Mouse (Mus musculus): ENCODE results near the gene Prss22.

DNA sequence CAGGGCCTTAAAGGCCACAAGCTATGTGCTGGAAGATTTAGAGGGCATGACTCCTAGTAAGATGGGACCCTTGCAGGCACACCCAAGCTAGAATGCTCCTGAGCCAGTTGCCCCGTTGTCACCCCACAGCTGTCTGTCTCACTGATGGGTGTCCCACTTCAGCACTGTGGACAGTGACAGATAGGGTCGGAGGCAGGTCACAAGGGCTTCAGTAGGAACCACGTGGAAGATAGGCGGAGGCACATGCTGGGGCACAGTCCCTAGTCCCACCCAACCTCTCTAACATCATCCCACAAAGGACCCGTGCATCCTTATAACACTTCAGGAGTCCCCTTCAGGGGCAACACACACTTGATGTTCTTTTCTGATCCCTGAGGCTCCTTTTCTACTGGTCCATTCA lies 48.1 kb upstream of the Prss22 start:
- TF ChIP-seq CTCF (IDR thresholded peaks at IDR 0.05; ENCODE audit: control insufficient read depth, insufficient read depth, insufficient read length) (no peak), MYOD1 (IDR thresholded peaks at IDR 0.05; ENCODE audit: control insufficient read depth, insufficient read length, low read depth) (no peak), USF1 (IDR thresholded peaks at IDR 0.05; ENCODE audit: low read depth) (no peak), MYOG (IDR thresholded peaks at IDR 0.05; ENCODE audit: control insufficient read depth, extremely low read depth, insufficient read length) (no peak)
